Mouse (Mus musculus): ENCODE measurements around the gene Tcf7. TPM values are rescaled to one million over a fixed set of nuclear protein-coding genes. Genes with fewer than 3 reads are reported as not detected.
A peak's percentile ranks its signal among the peaks of the same experiment; 100 is the strongest.

Tcf7 gene
- polyA plus RNA-seq, 1 experiment from 2014 or later, result 7.1 TPM

- Histone ChIP-seq H3K4me3 (ENCODE audit: low read length) (no peak overlapping the region), H3K36me3 (ENCODE audit: insufficient read depth, low read length) (no peaks in the 10 kb centered on the region), H3K27me3 (ENCODE audit: insufficient read depth, low read length) (no peaks in the 10 kb centered on the region), H3K27ac (ENCODE audit: low read length) (no peak overlapping the region), H3K9ac (replicated peaks; ENCODE audit: low read length) (no peak overlapping the region), H3K9me3 (ENCODE audit: low read length) (no peaks in the 10 kb centered on the region), H3K4me2 (replicated peaks; ENCODE audit: low read depth, low read length) (no peak overlapping the region), H3K4me1 (ENCODE audit: insufficient read depth, low read length) (no peaks in the 10 kb centered on the region)
- WGBS, result 55% methylated on average over 3 of the region's 3 CpGs
- no peak for ATAC-seq (ENCODE audit: low FRiP score, low TSS enrichment)
Measured at GRCm38 (mm10) chr11:52309487-52309886, 26.7 kb upstream of the Tcf7 start.

GRCm38 (mm10) chr11:52306431-52306830 is 23.6 kb upstream of the Tcf7 start:
- H3K9me3 ChIP-seq (ENCODE audit: low read length), result no peaks in the 10 kb centered on the region
- no peak for ATAC-seq (ENCODE audit: low FRiP score, low TSS enrichment)

GRCm38 (mm10) chr11:52305266-52305665 is 22.5 kb upstream of the Tcf7 start:
- no peak for ATAC-seq (ENCODE audit: low FRiP score, low TSS enrichment)

More at GRCm38 (mm10) chr11:52306431-52306830, 23.6 kb upstream of the Tcf7 start:
- H3K27me3 ChIP-seq (ENCODE audit: insufficient read depth, low read length), result no peaks in the 10 kb centered on the region
- H3K9ac ChIP-seq (replicated peaks; ENCODE audit: low read length), result no peak overlapping the region
- H3K4me3 ChIP-seq (ENCODE audit: low read length), result no peak overlapping the region
- no peaks in the 10 kb centered on the region for H3K4me1 ChIP-seq (ENCODE audit: insufficient read depth, low read length)
- H3K27ac ChIP-seq (ENCODE audit: low read length), result no peak overlapping the region
- H3K4me2 ChIP-seq (replicated peaks; ENCODE audit: low read depth, low read length), result no peak overlapping the region
- 70% methylated on average over 7 of the region's 7 CpGs for WGBS
- H3K36me3 ChIP-seq (ENCODE audit: insufficient read depth, low read length), result no peaks in the 10 kb centered on the region

GRCm38 (mm10) chr11:52302668-52303067 is 19.9 kb upstream of the Tcf7 start:
- H3K27me3 ChIP-seq (ENCODE audit: insufficient read depth, low read length), result no peaks in the 10 kb centered on the region
- H3K4me3 ChIP-seq (ENCODE audit: low read length), result no peak overlapping the region
- 95% methylated on average over 3 of the region's 3 CpGs for WGBS
- no peak overlapping the region for H3K27ac ChIP-seq (ENCODE audit: low read length)
- no peaks in the 10 kb centered on the region for H3K9me3 ChIP-seq (ENCODE audit: low read length)
- no peaks in the 10 kb centered on the region for H3K4me1 ChIP-seq (ENCODE audit: insufficient read depth, low read length)
- H3K36me3 ChIP-seq (ENCODE audit: insufficient read depth, low read length), result no peaks in the 10 kb centered on the region
- H3K9ac ChIP-seq (replicated peaks; ENCODE audit: low read length), result no peak overlapping the region
- H3K4me2 ChIP-seq (replicated peaks; ENCODE audit: low read depth, low read length), result no peak overlapping the region
- no peak for ATAC-seq (ENCODE audit: low FRiP score, low TSS enrichment)

More at GRCm38 (mm10) chr11:52305266-52305665, 22.5 kb upstream of the Tcf7 start:
- H3K27ac ChIP-seq (ENCODE audit: low read length), result no peak overlapping the region
- H3K27me3 ChIP-seq (ENCODE audit: insufficient read depth, low read length), result no peaks in the 10 kb centered on the region
- H3K9me3 ChIP-seq (ENCODE audit: low read length), result no peaks in the 10 kb centered on the region
- no peak overlapping the region for H3K9ac ChIP-seq (replicated peaks; ENCODE audit: low read length)
- H3K4me3 ChIP-seq (ENCODE audit: low read length), result no peak overlapping the region
- no peaks in the 10 kb centered on the region for H3K4me1 ChIP-seq (ENCODE audit: insufficient read depth, low read length)
- 71% methylated on average over 4 of the region's 4 CpGs for WGBS
- H3K36me3 ChIP-seq (ENCODE audit: insufficient read depth, low read length), result no peaks in the 10 kb centered on the region
- no peak overlapping the region for H3K4me2 ChIP-seq (replicated peaks; ENCODE audit: low read depth, low read length)

GRCm38 (mm10) chr11:52299687-52300086 is 16.9 kb upstream of the Tcf7 start:
- WGBS, result 71% methylated on average over 7 of the region's 7 CpGs
- Histone ChIP-seq H3K4me3 (ENCODE audit: low read length) (no peak overlapping the region), H3K9me3 (ENCODE audit: low read length) (no peaks in the 10 kb centered on the region), H3K4me2 (replicated peaks; ENCODE audit: low read depth, low read length) (no peak overlapping the region), H3K36me3 (ENCODE audit: insufficient read depth, low read length) (no peaks in the 10 kb centered on the region), H3K4me1 (ENCODE audit: insufficient read depth, low read length) (no peaks in the 10 kb centered on the region), H3K27ac (ENCODE audit: low read length) (no peak overlapping the region), H3K9ac (replicated peaks; ENCODE audit: low read length) (no peak overlapping the region), H3K27me3 (ENCODE audit: insufficient read depth, low read length) (no peaks in the 10 kb centered on the region)
- ATAC-seq (ENCODE audit: low FRiP score, low TSS enrichment), result no peak

GRCm38 (mm10) chr11:52298955-52299354 is 16.1 kb upstream of the Tcf7 start:
- 74% methylated on average over 9 of the region's 9 CpGs for WGBS
- ATAC-seq (ENCODE audit: low FRiP score, low TSS enrichment), result no peak
- Histone ChIP-seq H3K9ac (replicated peaks; ENCODE audit: low read length) (no peak overlapping the region), H3K27ac (ENCODE audit: low read length) (no peak overlapping the region), H3K4me2 (replicated peaks; ENCODE audit: low read depth, low read length) (no peak overlapping the region), H3K36me3 (ENCODE audit: insufficient read depth, low read length) (no peaks in the 10 kb centered on the region), H3K4me3 (ENCODE audit: low read length) (no peak overlapping the region), H3K27me3 (ENCODE audit: insufficient read depth, low read length) (no peaks in the 10 kb centered on the region), H3K9me3 (ENCODE audit: low read length) (no peaks in the 10 kb centered on the region), H3K4me1 (ENCODE audit: insufficient read depth, low read length) (no peaks in the 10 kb centered on the region)

GRCm38 (mm10) chr11:52297352-52297751 is 14.5 kb upstream of the Tcf7 start:
- Histone ChIP-seq H3K27ac (ENCODE audit: low read length) (no peak overlapping the region), H3K36me3 (ENCODE audit: insufficient read depth, low read length) (no peaks in the 10 kb centered on the region), H3K4me2 (replicated peaks; ENCODE audit: low read depth, low read length) (no peak overlapping the region), H3K9ac (replicated peaks; ENCODE audit: low read length) (no peak overlapping the region), H3K27me3 (ENCODE audit: insufficient read depth, low read length) (no peaks in the 10 kb centered on the region), H3K9me3 (ENCODE audit: low read length) (no peaks in the 10 kb centered on the region), H3K4me1 (ENCODE audit: insufficient read depth, low read length) (0 out of 2 replicates have a peak, but pooled peaks cover 2% of the 10 kb centered on the region), H3K4me3 (ENCODE audit: low read length) (no peak overlapping the region)
- ATAC-seq (ENCODE audit: low FRiP score, low TSS enrichment), result peak; percentile 88; the same call in 1 of the 2 replicates
- WGBS, result 13% methylated on average over 9 of the region's 9 CpGs

GRCm38 (mm10) chr11:52294103-52294502 is 11.3 kb upstream of the Tcf7 start:
- Histone ChIP-seq H3K9me3 (ENCODE audit: low read length) (no peaks in the 10 kb centered on the region), H3K27me3 (ENCODE audit: insufficient read depth, low read length) (no peaks in the 10 kb centered on the region), H3K9ac (replicated peaks; ENCODE audit: low read length) (no peak overlapping the region), H3K4me2 (replicated peaks; ENCODE audit: low read depth, low read length) (no peak overlapping the region), H3K36me3 (ENCODE audit: insufficient read depth, low read length) (no peaks in the 10 kb centered on the region), H3K4me1 (ENCODE audit: insufficient read depth, low read length) (0 out of 2 replicates have a peak, but pooled peaks cover 7% of the 10 kb centered on the region), H3K4me3 (ENCODE audit: low read length) (no peak overlapping the region), H3K27ac (ENCODE audit: low read length) (no peak overlapping the region)
- 87% methylated on average over 9 of the region's 9 CpGs for WGBS
- no peak for ATAC-seq (ENCODE audit: low FRiP score, low TSS enrichment)

GRCm38 (mm10) chr11:52292894-52293293 is 10.1 kb upstream of the Tcf7 start:
- WGBS, result 79% methylated on average over 6 of the region's 6 CpGs
- no peaks in the 10 kb centered on the region for H3K27me3 ChIP-seq (ENCODE audit: insufficient read depth, low read length)
- H3K4me3 ChIP-seq (ENCODE audit: low read length), result no peak overlapping the region
- H3K4me2 ChIP-seq (replicated peaks; ENCODE audit: low read depth, low read length), result no peak overlapping the region
- H3K9ac ChIP-seq (replicated peaks; ENCODE audit: low read length), result no peak overlapping the region
- ATAC-seq (ENCODE audit: low FRiP score, low TSS enrichment), result no peak
- no peaks in the 10 kb centered on the region for H3K9me3 ChIP-seq (ENCODE audit: low read length)
- no peaks in the 10 kb centered on the region for H3K36me3 ChIP-seq (ENCODE audit: insufficient read depth, low read length)
- 0 out of 2 replicates have a peak, but pooled peaks cover 7% of the 10 kb centered on the region for H3K4me1 ChIP-seq (ENCODE audit: insufficient read depth, low read length)
- no peak overlapping the region for H3K27ac ChIP-seq (ENCODE audit: low read length)

GRCm38 (mm10) chr11:52292346-52292745 is 9.5 kb upstream of the Tcf7 start:
- ATAC-seq (ENCODE audit: low FRiP score, low TSS enrichment), result peak; percentile 83
- Histone ChIP-seq H3K27ac (ENCODE audit: low read length) (no peak overlapping the region), H3K9me3 (ENCODE audit: low read length) (no peaks in the 10 kb centered on the region), H3K9ac (replicated peaks; ENCODE audit: low read length) (no peak overlapping the region), H3K4me1 (ENCODE audit: insufficient read depth, low read length) (0 out of 2 replicates have a peak, but pooled peaks cover 7% of the 10 kb centered on the region), H3K27me3 (ENCODE audit: insufficient read depth, low read length) (no peaks in the 10 kb centered on the region), H3K36me3 (ENCODE audit: insufficient read depth, low read length) (no peaks in the 10 kb centered on the region), H3K4me3 (ENCODE audit: low read length) (no peak overlapping the region), H3K4me2 (replicated peaks; ENCODE audit: low read depth, low read length) (no peak overlapping the region)
- WGBS, result 38% methylated on average over 7 of the region's 7 CpGs

Measured in kidney, embryonic 16.5 days (tissue).